Mouse (Mus musculus): ENCODE results near the gene Hamp. TPM values are rescaled to one million over a fixed set of nuclear protein-coding genes. Genes with fewer than 3 reads are reported as not detected.

Gene Hamp
- polyA plus RNA-seq, 1 experiment from 2014 or later, result not detected

- Histone ChIP-seq H3K4me1 (replicated peaks; ENCODE audit: control insufficient read depth, insufficient read depth, low read length) (no peaks in the 10 kb centered on the region; the same call in 1 of the 2 replicates), H3K36me3 (ENCODE audit: control insufficient read depth, insufficient read depth, low read length) (peaks cover 11% of the 10 kb centered on the region; the same call in 1 of the 2 replicates), H3K9me3 (ENCODE audit: control insufficient read depth, low read length) (no peaks in the 10 kb centered on the region), H3K9ac (ENCODE audit: low read length) (peak overlapping the region; percentile 66), H3K27ac (ENCODE audit: low read depth) (peak overlapping the region; percentile 81), H3K4me2 (ENCODE audit: low read length) (peak overlapping the region; percentile 61), H3K4me3 (ENCODE audit: low read depth, low read length) (peak overlapping the region; percentile 47), H3K27me3 (replicated peaks; ENCODE audit: control insufficient read depth, insufficient read depth, low read length) (0 out of 2 replicates have a peak, but pooled peaks cover 11% of the 10 kb centered on the region)
- WGBS, result 3% methylated on average over 41 of the region's 41 CpGs
- peak; percentile 41 for ATAC-seq (replicated peaks; ENCODE audit: low FRiP score, low TSS enrichment, low read depth)
- no peak for DNase-seq (ENCODE audit: low spot score)
Observed at GRCm38 (mm10) chr7:30972426-30973250, 28.8 kb upstream of the Hamp start.

GRCm38 (mm10) chr7:30971901-30972300, 28.1 kb upstream of the Hamp start:
- Histone ChIP-seq H3K4me3 (ENCODE audit: low read depth, low read length) (peak overlapping the region; percentile 47), H3K4me2 (ENCODE audit: low read length) (peak overlapping the region; percentile 61), H3K9me3 (ENCODE audit: control insufficient read depth, low read length) (no peaks in the 10 kb centered on the region), H3K36me3 (ENCODE audit: control insufficient read depth, insufficient read depth, low read length) (peaks cover 11% of the 10 kb centered on the region; the same call in 1 of the 2 replicates), H3K27ac (ENCODE audit: low read depth) (no peak overlapping the region), H3K27me3 (replicated peaks; ENCODE audit: control insufficient read depth, insufficient read depth, low read length) (0 out of 2 replicates have a peak, but pooled peaks cover 11% of the 10 kb centered on the region), H3K4me1 (replicated peaks; ENCODE audit: control insufficient read depth, insufficient read depth, low read length) (no peaks in the 10 kb centered on the region; the same call in 1 of the 2 replicates), H3K9ac (ENCODE audit: low read length) (peak overlapping the region; percentile 66; the same call in 1 of the 2 replicates)
- no peak for DNase-seq (ENCODE audit: low spot score)
- no peak for ATAC-seq (replicated peaks; ENCODE audit: low FRiP score, low TSS enrichment, low read depth)
- 87% methylated on average over 15 of the region's 15 CpGs for WGBS

GRCm38 (mm10) chr7:30969174-30969573, 25.3 kb upstream of the Hamp start:
- 91% methylated on average over 4 of the region's 4 CpGs for WGBS
- Histone ChIP-seq H3K9me3 (ENCODE audit: control insufficient read depth, low read length) (no peaks in the 10 kb centered on the region), H3K4me1 (replicated peaks; ENCODE audit: control insufficient read depth, insufficient read depth, low read length) (no peaks in the 10 kb centered on the region; the same call in 1 of the 2 replicates), H3K4me2 (ENCODE audit: low read length) (no peak overlapping the region), H3K36me3 (ENCODE audit: control insufficient read depth, insufficient read depth, low read length) (peaks cover 11% of the 10 kb centered on the region; the same call in 1 of the 2 replicates), H3K27ac (ENCODE audit: low read depth) (no peak overlapping the region), H3K27me3 (replicated peaks; ENCODE audit: control insufficient read depth, insufficient read depth, low read length) (0 out of 2 replicates have a peak, but pooled peaks cover 11% of the 10 kb centered on the region), H3K4me3 (ENCODE audit: low read depth, low read length) (no peak overlapping the region), H3K9ac (ENCODE audit: low read length) (no peak overlapping the region)
- DNase-seq (ENCODE audit: low spot score) (no peak), ATAC-seq (replicated peaks; ENCODE audit: low FRiP score, low TSS enrichment, low read depth) (no peak)

- no peak overlapping the region for H3K27ac ChIP-seq (ENCODE audit: low read depth)
- no peak overlapping the region for H3K9ac ChIP-seq (ENCODE audit: low read length)
- 91% methylated on average over 8 of the region's 8 CpGs for WGBS
- no peaks in the 10 kb centered on the region for H3K9me3 ChIP-seq (ENCODE audit: control insufficient read depth, low read length)
- H3K4me3 ChIP-seq (ENCODE audit: low read depth, low read length), result no peak overlapping the region
- ATAC-seq (replicated peaks; ENCODE audit: low FRiP score, low TSS enrichment, low read depth), result no peak
- no peak overlapping the region for H3K4me2 ChIP-seq (ENCODE audit: low read length)
- H3K27me3 ChIP-seq (replicated peaks; ENCODE audit: control insufficient read depth, insufficient read depth, low read length), result 0 out of 2 replicates have a peak, but pooled peaks cover 11% of the 10 kb centered on the region
- DNase-seq (ENCODE audit: low spot score), result no peak
- peaks cover 11% of the 10 kb centered on the region; the same call in 1 of the 2 replicates for H3K36me3 ChIP-seq (ENCODE audit: control insufficient read depth, insufficient read depth, low read length)
- H3K4me1 ChIP-seq (replicated peaks; ENCODE audit: control insufficient read depth, insufficient read depth, low read length), result no peaks in the 10 kb centered on the region; the same call in 1 of the 2 replicates
Observed at GRCm38 (mm10) chr7:30968611-30969010, 24.8 kb upstream of the Hamp start.

GRCm38 (mm10) chr7:30966657-30967056, 22.8 kb upstream of the Hamp start:
- Histone ChIP-seq H3K9me3 (ENCODE audit: control insufficient read depth, low read length) (no peaks in the 10 kb centered on the region), H3K9ac (ENCODE audit: low read length) (no peak overlapping the region), H3K4me2 (ENCODE audit: low read length) (no peak overlapping the region), H3K27ac (ENCODE audit: low read depth) (no peak overlapping the region), H3K27me3 (replicated peaks; ENCODE audit: control insufficient read depth, insufficient read depth, low read length) (no peaks in the 10 kb centered on the region), H3K4me1 (replicated peaks; ENCODE audit: control insufficient read depth, insufficient read depth, low read length) (no peaks in the 10 kb centered on the region), H3K4me3 (ENCODE audit: low read depth, low read length) (no peak overlapping the region), H3K36me3 (ENCODE audit: control insufficient read depth, insufficient read depth, low read length) (peaks cover 14% of the 10 kb centered on the region; the same call in 1 of the 2 replicates)
- no peak for DNase-seq (ENCODE audit: low spot score)
- ATAC-seq (replicated peaks; ENCODE audit: low FRiP score, low TSS enrichment, low read depth), result no peak
- WGBS, result 80% methylated on average over 3 of the region's 3 CpGs

GRCm38 (mm10) chr7:30965677-30966076, 21.8 kb upstream of the Hamp start:
- Histone ChIP-seq H3K27ac (ENCODE audit: low read depth) (no peak overlapping the region), H3K36me3 (ENCODE audit: control insufficient read depth, insufficient read depth, low read length) (peaks cover 20% of the 10 kb centered on the region; the same call in 1 of the 2 replicates), H3K27me3 (replicated peaks; ENCODE audit: control insufficient read depth, insufficient read depth, low read length) (no peaks in the 10 kb centered on the region), H3K4me2 (ENCODE audit: low read length) (no peak overlapping the region), H3K4me1 (replicated peaks; ENCODE audit: control insufficient read depth, insufficient read depth, low read length) (no peaks in the 10 kb centered on the region), H3K9ac (ENCODE audit: low read length) (no peak overlapping the region), H3K4me3 (ENCODE audit: low read depth, low read length) (no peak overlapping the region), H3K9me3 (ENCODE audit: control insufficient read depth, low read length) (no peaks in the 10 kb centered on the region)
- ATAC-seq (replicated peaks; ENCODE audit: low FRiP score, low TSS enrichment, low read depth) (no peak), DNase-seq (ENCODE audit: low spot score) (no peak)
- WGBS, result 86% methylated on average over 14 of the region's 14 CpGs

DNA sequence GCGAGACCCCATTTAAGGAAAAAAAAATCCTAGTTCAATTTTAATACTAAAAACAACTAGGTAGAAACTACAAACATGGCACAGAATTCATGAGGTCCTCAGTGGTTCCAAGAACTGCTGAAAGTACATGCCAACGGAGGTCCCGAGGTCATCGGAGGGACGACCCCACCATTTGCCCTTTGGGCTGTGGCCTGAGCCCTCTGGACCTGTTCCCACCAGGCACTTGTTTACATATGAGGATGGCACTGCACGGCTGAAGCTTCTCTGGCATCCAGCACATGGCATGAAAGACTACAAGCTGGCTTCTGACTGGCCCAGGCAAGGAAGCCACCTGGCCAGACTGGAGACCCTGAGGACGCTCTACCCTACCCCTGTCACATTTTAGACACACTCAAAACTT, 20.5 kb upstream of the Hamp start:
- Histone ChIP-seq H3K4me3 (ENCODE audit: low read depth, low read length) (no peak overlapping the region), H3K27ac (ENCODE audit: low read depth) (no peak overlapping the region), H3K9me3 (ENCODE audit: control insufficient read depth, low read length) (no peaks in the 10 kb centered on the region), H3K4me2 (ENCODE audit: low read length) (no peak overlapping the region), H3K4me1 (replicated peaks; ENCODE audit: control insufficient read depth, insufficient read depth, low read length) (no peaks in the 10 kb centered on the region), H3K9ac (ENCODE audit: low read length) (no peak overlapping the region), H3K36me3 (ENCODE audit: control insufficient read depth, insufficient read depth, low read length) (peaks cover 24% of the 10 kb centered on the region; the same call in 1 of the 2 replicates), H3K27me3 (replicated peaks; ENCODE audit: control insufficient read depth, insufficient read depth, low read length) (no peaks in the 10 kb centered on the region)
- ATAC-seq (replicated peaks; ENCODE audit: low FRiP score, low TSS enrichment, low read depth) (no peak), DNase-seq (ENCODE audit: low spot score) (no peak)
- 85% methylated on average over 7 of the region's 7 CpGs for whole genome bisulfite sequencing

DNA sequence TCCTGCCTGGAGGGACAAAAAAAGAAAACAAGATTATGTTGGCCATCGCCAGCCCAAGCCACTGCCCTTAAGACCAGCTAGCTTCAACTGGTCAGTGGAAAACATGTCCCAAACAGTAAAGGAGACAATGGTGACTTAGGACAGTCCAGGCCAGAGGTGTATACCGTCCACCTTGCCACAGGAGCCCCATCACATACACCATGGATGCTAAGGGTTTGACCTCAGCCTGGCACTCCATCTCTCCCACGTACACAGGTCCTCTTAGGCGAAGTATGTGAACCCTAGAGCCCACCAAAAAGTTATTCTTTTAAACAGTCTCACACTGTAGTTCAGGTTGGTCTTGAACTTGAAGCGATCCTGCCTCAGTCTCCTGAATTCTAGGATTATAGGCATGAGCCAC, 19.0 kb upstream of the Hamp start:
- Histone ChIP-seq H3K36me3 (ENCODE audit: control insufficient read depth, insufficient read depth, low read length) (peaks cover 28% of the 10 kb centered on the region), H3K9ac (ENCODE audit: low read length) (no peak overlapping the region), H3K4me2 (ENCODE audit: low read length) (no peak overlapping the region), H3K9me3 (ENCODE audit: control insufficient read depth, low read length) (no peaks in the 10 kb centered on the region), H3K4me3 (ENCODE audit: low read depth, low read length) (no peak overlapping the region), H3K27ac (ENCODE audit: low read depth) (no peak overlapping the region), H3K27me3 (replicated peaks; ENCODE audit: control insufficient read depth, insufficient read depth, low read length) (no peaks in the 10 kb centered on the region), H3K4me1 (replicated peaks; ENCODE audit: control insufficient read depth, insufficient read depth, low read length) (peaks cover 8% of the 10 kb centered on the region)
- ATAC-seq (replicated peaks; ENCODE audit: low FRiP score, low TSS enrichment, low read depth) (no peak), DNase-seq (ENCODE audit: low spot score) (no peak)
- WGBS, result 93% methylated on average over 5 of the region's 5 CpGs
